Mouse (Mus musculus) thymus, adult 2 months (tissue): ENCODE measurements around the gene Olfr1143. TPM values are rescaled to one million over a fixed set of nuclear protein-coding genes. Genes with fewer than 3 reads are reported as not detected.

Source experiments
- polyA plus RNA-seq: library from polyadenylated mRNA; depleted of rRNA; stranded (reverse); fragments of >200 nt; gene quantifications from 2 replicates; pipeline ENCODE4 v1.2.3, GENCODE M21; 2012; rRNA removed

The Olfr1143 gene
- polyA plus RNA-seq, 1 experiment, result not detected

Other genes with a start within 250 kb of the Olfr1143 start
- gene Olfr1129, start 226.7 kb upstream of the Olfr1143 start, polyA plus RNA-seq, result not detected in 2 replicates
- gene Olfr1130, start 194.4 kb upstream of the Olfr1143 start, polyA plus RNA-seq, result not detected in 2 replicates
- not detected in 2 replicates for gene Olfr1131, start 173.5 kb upstream of the Olfr1143 start, polyA plus RNA-seq
- not detected in 2 replicates for gene Olfr1132, start 163.1 kb upstream of the Olfr1143 start, polyA plus RNA-seq
- gene Olfr1133, start 153.2 kb upstream of the Olfr1143 start, polyA plus RNA-seq, result not detected in 2 replicates
- not detected in 2 replicates for gene Olfr1134, start 142.1 kb upstream of the Olfr1143 start, polyA plus RNA-seq
- not detected in 2 replicates for gene Olfr1135, start 126.9 kb upstream of the Olfr1143 start, polyA plus RNA-seq
- 0.40 TPM in 1 of 2 replicates, not detected in the other for gene Olfr1136, start 106.6 kb upstream of the Olfr1143 start, polyA plus RNA-seq
- not detected in 2 replicates for gene Olfr1137, start 87.4 kb upstream of the Olfr1143 start, polyA plus RNA-seq
- gene Olfr1138, start 60.6 kb upstream of the Olfr1143 start, polyA plus RNA-seq, result not detected in 2 replicates
- gene Olfr1140, start 56.8 kb upstream of the Olfr1143 start, polyA plus RNA-seq, result not detected in 2 replicates
- gene Olfr1141, start 46.6 kb upstream of the Olfr1143 start, polyA plus RNA-seq, result not detected in 2 replicates
- gene Olfr152, start 21.1 kb upstream of the Olfr1143 start, polyA plus RNA-seq, result not detected in 2 replicates
- gene Olfr1145, start 9.2 kb downstream of the Olfr1143 start, polyA plus RNA-seq, result not detected in 2 replicates
- gene Olfr1148, start 29.9 kb downstream of the Olfr1143 start, polyA plus RNA-seq, result not detected in 2 replicates
- not detected in 2 replicates for gene Olfr1150-ps1, start 43.4 kb downstream of the Olfr1143 start, polyA plus RNA-seq
- not detected in 2 replicates for gene Olfr1151, start 55.3 kb downstream of the Olfr1143 start, polyA plus RNA-seq
- gene Olfr1152, start 65.9 kb downstream of the Olfr1143 start, polyA plus RNA-seq, result not detected in 2 replicates
- not detected in 2 replicates for gene Olfr1153, start 94.4 kb downstream of the Olfr1143 start, polyA plus RNA-seq
- gene Olfr1154, start 104.6 kb downstream of the Olfr1143 start, polyA plus RNA-seq, result not detected in 2 replicates
- not detected in 2 replicates for gene Olfr1155, start 144.5 kb downstream of the Olfr1143 start, polyA plus RNA-seq
- gene Olfr1156, start 152.5 kb downstream of the Olfr1143 start, polyA plus RNA-seq, result not detected in 2 replicates
- gene Olfr1157, start 167.7 kb downstream of the Olfr1143 start, polyA plus RNA-seq, result not detected in 2 replicates
- gene Olfr74, start 174.1 kb downstream of the Olfr1143 start, polyA plus RNA-seq, result not detected in 2 replicates
- gene Olfr1158, start 189.5 kb downstream of the Olfr1143 start, polyA plus RNA-seq, result not detected in 2 replicates
- not detected in 2 replicates for gene Olfr1160, start 207.7 kb downstream of the Olfr1143 start, polyA plus RNA-seq
- gene Olfr1161, start 222.2 kb downstream of the Olfr1143 start, polyA plus RNA-seq, result not detected in 2 replicates
- gene Olfr73, start 237.1 kb downstream of the Olfr1143 start, polyA plus RNA-seq, result not detected in 2 replicates